Mouse (Mus musculus): Measurements from ENCODE around the gene Tac4. TPM values are rescaled to one million over a fixed set of nuclear protein-coding genes. Genes with fewer than 3 reads are reported as not detected.

Gene Tac4
- not detected in 2 replicates for polyA plus RNA-seq (2021; fragmentation: Nextera tagmentation)
- long read RNA-seq, experiment 1, result 0 reads
- long read RNA-seq, experiment 2, result 0 reads

GRCm38 (mm10) chr11:95261178-95261751 is at the start of gene Tac4:
Tac4 (plus strand) TSS chr11:95261529.

GRCm38 (mm10) chr11:95310007-95310647 is 48.8 kb downstream of the Tac4 start, which contains the start of gene Kat7:
Kat7 (minus strand) TSS chr11:95310246.

Other genes with a start within 250 kb of the Tac4 start
- 129 and 142 TPM in 2 replicates for gene Pdk2, start 220.2 kb upstream of the Tac4 start, polyA plus RNA-seq (2021; fragmentation: Nextera tagmentation)
- gene Itga3, start 184.7 kb upstream of the Tac4 start, polyA plus RNA-seq (2021; fragmentation: Nextera tagmentation), result 2.1 and 2.3 TPM in 2 replicates
- not detected in 2 replicates for gene Dlx3, start 141.4 kb upstream of the Tac4 start, polyA plus RNA-seq (2021; fragmentation: Nextera tagmentation)
- gene Dlx4, start 115.3 kb upstream of the Tac4 start, polyA plus RNA-seq (2021; fragmentation: Nextera tagmentation), result 0.10 and 0.50 TPM in 2 replicates
- gene Kat7, start 48.7 kb downstream of the Tac4 start, polyA plus RNA-seq (2021; fragmentation: Nextera tagmentation), result 47.0 and 47.4 TPM in 2 replicates
- 0.74 and 1.2 TPM in 2 replicates for gene Fam117a, start 75.5 kb downstream of the Tac4 start, polyA plus RNA-seq (2021; fragmentation: Nextera tagmentation)
- 93.4 and 96.9 TPM in 2 replicates for gene Slc35b1, start 123.2 kb downstream of the Tac4 start, polyA plus RNA-seq (2021; fragmentation: Nextera tagmentation)
- gene Spop, start 152.6 kb downstream of the Tac4 start, polyA plus RNA-seq (2021; fragmentation: Nextera tagmentation), result 104 and 119 TPM in 2 replicates